Mouse (Mus musculus) hindbrain, embryonic 13.5 days (tissue): ENCODE measurements at regions not wholly inside any gene's neighbourhood (a gene's known extent, or its start where the extent isn't known, plus 50 kb on each side); places are given as distances from the start of the nearest gene placed in this dataset.

Source experiments
- ATAC-seq: fragments of 200-750 bp; cut with Nextera tagmentation; 2 replicates; pipeline ENCODE4 v1.8.0; 2017; ENCODE audit warnings: moderate TSS enrichment; ENCODE audit not compliant: low FRiP score
- H3K27ac ChIP-seq: fragments of 300-500 bp; sonication (generic); 2 replicates; pipeline ENCODE4 v1.5.1; 2015; ENCODE audit warnings: inconsistent platforms, mild to moderate bottlenecking, moderate library complexity
- H3K27me3 ChIP-seq: fragments of 300-500 bp; sonication (generic); 2 replicates; pipeline ENCODE4 v1.6.1; 2015; ENCODE audit warnings: mild to moderate bottlenecking, inconsistent platforms
- H3K36me3 ChIP-seq: fragments of 300-500 bp; sonication (generic); 2 replicates; pipeline ENCODE4 v1.6.1; 2015; ENCODE audit warnings: mild to moderate bottlenecking, inconsistent platforms
- H3K4me1 ChIP-seq: fragments of 300-500 bp; sonication (generic); replicated peaks from 2 replicates; pipeline ENCODE4 v1.6.1; 2015; ENCODE audit warnings: inconsistent platforms
- H3K4me2 ChIP-seq: fragments of 300-500 bp; sonication (generic); 2 replicates; pipeline ENCODE4 v1.6.1; 2015; ENCODE audit warnings: inconsistent platforms, mild to moderate bottlenecking, moderate library complexity
- H3K4me3 ChIP-seq: fragments of 300-500 bp; sonication (generic); 2 replicates; pipeline ENCODE4 v1.5.1; 2015; ENCODE audit warnings: mild to moderate bottlenecking, inconsistent platforms
- H3K9ac ChIP-seq: fragments of 300-500 bp; sonication (generic); 2 replicates; pipeline ENCODE4 v1.6.1; 2015; ENCODE audit warnings: mild to moderate bottlenecking, inconsistent platforms
- H3K9me3 ChIP-seq: fragments of 300-500 bp; sonication (generic); 2 replicates; pipeline ENCODE4 v1.6.1; 2016; ENCODE audit warnings: inconsistent platforms
- WGBS: fragments of 180-500 bp; shearing (Covaris S2); methylation state at CpG from one replicate; pipeline ENCODE4 v1.1.7; 2015; 5-methylcytosine and 5-hydroxymethylcytosine counted together

DNA sequence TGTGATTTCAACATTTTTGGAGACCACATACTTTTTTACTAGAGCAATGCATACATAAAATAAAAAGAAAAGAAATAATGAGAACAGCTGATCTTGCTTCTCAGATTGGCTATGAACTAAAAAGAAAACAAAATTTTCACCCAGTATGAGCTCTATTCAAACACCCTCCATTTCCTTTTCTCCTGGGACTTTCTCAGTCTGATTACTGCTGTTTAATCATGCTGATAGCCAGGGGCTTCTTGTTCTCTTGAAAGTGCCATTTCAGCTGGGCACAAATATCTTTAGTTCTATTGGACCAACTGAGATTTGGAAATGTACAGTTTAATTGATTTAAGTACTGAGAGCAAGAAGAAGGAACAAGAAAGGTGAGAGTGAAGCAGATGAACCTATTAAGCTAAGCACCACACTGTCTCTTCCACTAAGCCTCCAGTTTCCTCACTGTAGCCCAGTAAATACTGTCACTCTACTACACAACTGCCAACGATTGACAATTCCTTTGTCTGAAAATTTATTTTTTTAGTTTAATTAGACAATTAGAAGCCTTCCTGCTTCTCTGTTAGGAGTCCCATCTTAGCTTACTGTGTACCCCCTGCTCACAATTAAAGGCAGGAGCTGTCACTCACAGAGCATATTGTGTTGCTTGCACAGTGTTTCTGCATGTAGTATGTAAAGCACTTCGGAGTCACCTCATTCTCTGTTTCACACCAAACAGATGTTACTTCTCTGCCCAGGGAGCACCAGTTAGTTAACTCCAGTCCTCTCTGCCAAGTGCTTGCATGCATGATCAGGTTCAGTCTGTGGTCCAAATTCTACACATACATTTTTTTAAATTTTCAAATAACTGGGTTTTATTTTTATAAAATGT, 650.6 kb upstream of the Cntnap2 start:
- Histone ChIP-seq H3K36me3 (no peaks in the 10 kb centered on the region), H3K27ac (no peak overlapping the region), H3K4me2 (no peak overlapping the region), H3K9me3 (no peaks in the 10 kb centered on the region), H3K27me3 (no peaks in the 10 kb centered on the region), H3K9ac (no peak overlapping the region), H3K4me1 (0 out of 2 replicates have a peak, but pooled peaks cover 2% of the 10 kb centered on the region), H3K4me3 (no peak overlapping the region)
- peak; percentile 79 for ATAC-seq
- 59% methylated on average over 2 of the region's 2 CpGs for WGBS
